Mouse (Mus musculus): ENCODE measurements at regions not wholly inside any gene's neighbourhood (a gene's known extent, or its start where the extent isn't known, plus 50 kb on each side); places are given as distances from the start of the nearest gene placed in this dataset.
A peak's percentile ranks its signal among the peaks of the same experiment; 100 is the strongest.

- Histone ChIP-seq H3K4me3 (replicated peaks; ENCODE audit: low read length) (no peak overlapping the region), H3K4me2 (replicated peaks; ENCODE audit: low read depth, low read length, severe bottlenecking) (no peak overlapping the region), H3K4me1 (ENCODE audit: control insufficient read depth, insufficient read depth, low read length) (no peaks in the 10 kb centered on the region), H3K36me3 (ENCODE audit: control insufficient read depth, insufficient read depth, low read length) (no peaks in the 10 kb centered on the region), H3K27me3 (ENCODE audit: control insufficient read depth, insufficient read depth, low read length) (no peaks in the 10 kb centered on the region), H3K27ac (replicated peaks; ENCODE audit: low read depth, low read length) (no peak overlapping the region), H3K9me3 (ENCODE audit: control insufficient read depth, low read length) (no peaks in the 10 kb centered on the region), H3K9ac (ENCODE audit: low read depth, low read length, severe bottlenecking) (no peak overlapping the region)
- TF ChIP-seq POLR2A (IDR thresholded peaks at IDR 0.05; ENCODE audit: borderline replicate concordance, extremely low read depth, insufficient read depth, insufficient read length): no peak
- 41% methylated on average over 2 of the region's 2 CpGs for WGBS
- no peak for ATAC-seq (ENCODE audit: low FRiP score, low read depth)
- no peak for DNase-seq (ENCODE audit: low spot score)
These were observed 1089.8 kb upstream of the Cited2 start for GRCm38 (mm10) chr10:16633236-16633635.

- no peak overlapping the region for H3K27ac ChIP-seq (replicated peaks; ENCODE audit: low read depth, low read length)
- DNase-seq (ENCODE audit: low spot score) (no peak), ATAC-seq (ENCODE audit: low FRiP score, low read depth) (no peak)
- TF ChIP-seq POLR2A (IDR thresholded peaks at IDR 0.05; ENCODE audit: borderline replicate concordance, extremely low read depth, insufficient read depth, insufficient read length): no peak
- H3K27me3 ChIP-seq (ENCODE audit: control insufficient read depth, insufficient read depth, low read length): no peaks in the 10 kb centered on the region
- H3K4me2 ChIP-seq (replicated peaks; ENCODE audit: low read depth, low read length, severe bottlenecking): no peak overlapping the region
- 80% methylated on average over 2 of the region's 2 CpGs for WGBS
- H3K9ac ChIP-seq (ENCODE audit: low read depth, low read length, severe bottlenecking): no peak overlapping the region
- no peaks in the 10 kb centered on the region for H3K9me3 ChIP-seq (ENCODE audit: control insufficient read depth, low read length)
- H3K4me3 ChIP-seq (replicated peaks; ENCODE audit: low read length): no peak overlapping the region
- no peaks in the 10 kb centered on the region for H3K4me1 ChIP-seq (ENCODE audit: control insufficient read depth, insufficient read depth, low read length)
- no peaks in the 10 kb centered on the region for H3K36me3 ChIP-seq (ENCODE audit: control insufficient read depth, insufficient read depth, low read length)
These were observed 1087.6 kb upstream of the Cited2 start for GRCm38 (mm10) chr10:16635463-16635862.

GRCm38 (mm10) chr10:16637006-16637405 lies 1086.0 kb upstream of the Cited2 start:
- H3K4me3 ChIP-seq (replicated peaks; ENCODE audit: low read length): no peak overlapping the region
- H3K27ac ChIP-seq (replicated peaks; ENCODE audit: low read depth, low read length): no peak overlapping the region
- no peak overlapping the region for H3K4me2 ChIP-seq (replicated peaks; ENCODE audit: low read depth, low read length, severe bottlenecking)
- DNase-seq (ENCODE audit: low spot score) (peak; percentile 12), ATAC-seq (ENCODE audit: low FRiP score, low read depth) (no peak)
- no peak overlapping the region for H3K9ac ChIP-seq (ENCODE audit: low read depth, low read length, severe bottlenecking)
- H3K9me3 ChIP-seq (ENCODE audit: control insufficient read depth, low read length): no peaks in the 10 kb centered on the region
- H3K27me3 ChIP-seq (ENCODE audit: control insufficient read depth, insufficient read depth, low read length): no peaks in the 10 kb centered on the region
- H3K4me1 ChIP-seq (ENCODE audit: control insufficient read depth, insufficient read depth, low read length): no peaks in the 10 kb centered on the region
- TF ChIP-seq POLR2A (IDR thresholded peaks at IDR 0.05; ENCODE audit: borderline replicate concordance, extremely low read depth, insufficient read depth, insufficient read length): no peak
- no peaks in the 10 kb centered on the region for H3K36me3 ChIP-seq (ENCODE audit: control insufficient read depth, insufficient read depth, low read length)

- WGBS: 42% methylated on average over 2 of the region's 2 CpGs
- no peaks in the 10 kb centered on the region for H3K9me3 ChIP-seq (ENCODE audit: control insufficient read depth, low read length)
- no peak for ATAC-seq (ENCODE audit: low FRiP score, low read depth)
These were observed 1084.9 kb upstream of the Cited2 start for GRCm38 (mm10) chr10:16638111-16638510.

GRCm38 (mm10) chr10:16640136-16640535 lies 1082.9 kb upstream of the Cited2 start:
- 10% methylated on average over 4 of the region's 4 CpGs for WGBS
- DNase-seq (ENCODE audit: low spot score) (no peak), ATAC-seq (ENCODE audit: low FRiP score, low read depth) (no peak)
- H3K4me1 ChIP-seq (ENCODE audit: control insufficient read depth, insufficient read depth, low read length): no peaks in the 10 kb centered on the region
- no peaks in the 10 kb centered on the region for H3K9me3 ChIP-seq (ENCODE audit: control insufficient read depth, low read length)
- H3K4me3 ChIP-seq (replicated peaks; ENCODE audit: low read length): no peak overlapping the region
- no peak overlapping the region for H3K4me2 ChIP-seq (replicated peaks; ENCODE audit: low read depth, low read length, severe bottlenecking)
- TF ChIP-seq POLR2A (IDR thresholded peaks at IDR 0.05; ENCODE audit: borderline replicate concordance, extremely low read depth, insufficient read depth, insufficient read length): no peak
- no peaks in the 10 kb centered on the region for H3K36me3 ChIP-seq (ENCODE audit: control insufficient read depth, insufficient read depth, low read length)
- no peak overlapping the region for H3K27ac ChIP-seq (replicated peaks; ENCODE audit: low read depth, low read length)
- no peak overlapping the region for H3K9ac ChIP-seq (ENCODE audit: low read depth, low read length, severe bottlenecking)
- no peaks in the 10 kb centered on the region for H3K27me3 ChIP-seq (ENCODE audit: control insufficient read depth, insufficient read depth, low read length)

More at GRCm38 (mm10) chr10:16638111-16638510, 1084.9 kb upstream of the Cited2 start:
- no peak overlapping the region for H3K9ac ChIP-seq (ENCODE audit: low read depth, low read length, severe bottlenecking)
- H3K27ac ChIP-seq (replicated peaks; ENCODE audit: low read depth, low read length): no peak overlapping the region
- H3K4me1 ChIP-seq (ENCODE audit: control insufficient read depth, insufficient read depth, low read length): no peaks in the 10 kb centered on the region
- DNase-seq (ENCODE audit: low spot score): no peak
- TF ChIP-seq POLR2A (IDR thresholded peaks at IDR 0.05; ENCODE audit: borderline replicate concordance, extremely low read depth, insufficient read depth, insufficient read length): no peak
- no peaks in the 10 kb centered on the region for H3K27me3 ChIP-seq (ENCODE audit: control insufficient read depth, insufficient read depth, low read length)
- no peaks in the 10 kb centered on the region for H3K36me3 ChIP-seq (ENCODE audit: control insufficient read depth, insufficient read depth, low read length)
- H3K4me2 ChIP-seq (replicated peaks; ENCODE audit: low read depth, low read length, severe bottlenecking): no peak overlapping the region
- H3K4me3 ChIP-seq (replicated peaks; ENCODE audit: low read length): no peak overlapping the region

GRCm38 (mm10) chr10:16650120-16650519 lies 1072.9 kb upstream of the Cited2 start:
- ATAC-seq (ENCODE audit: low FRiP score, low read depth): no peak
- no peak overlapping the region for H3K9ac ChIP-seq (ENCODE audit: low read depth, low read length, severe bottlenecking)

More at GRCm38 (mm10) chr10:16650120-16650519, 1072.9 kb upstream of the Cited2 start:
- 53% methylated on average over 1 of the region's 1 CpGs for WGBS
- DNase-seq (ENCODE audit: low spot score): no peak
- H3K4me2 ChIP-seq (replicated peaks; ENCODE audit: low read depth, low read length, severe bottlenecking): no peak overlapping the region
- no peak overlapping the region for H3K4me3 ChIP-seq (replicated peaks; ENCODE audit: low read length)
- no peak for TF ChIP-seq POLR2A (IDR thresholded peaks at IDR 0.05; ENCODE audit: borderline replicate concordance, extremely low read depth, insufficient read depth, insufficient read length)
- no peaks in the 10 kb centered on the region for H3K4me1 ChIP-seq (ENCODE audit: control insufficient read depth, insufficient read depth, low read length)
- no peaks in the 10 kb centered on the region for H3K27me3 ChIP-seq (ENCODE audit: control insufficient read depth, insufficient read depth, low read length)
- H3K27ac ChIP-seq (replicated peaks; ENCODE audit: low read depth, low read length): no peak overlapping the region
- H3K36me3 ChIP-seq (ENCODE audit: control insufficient read depth, insufficient read depth, low read length): no peaks in the 10 kb centered on the region
- H3K9me3 ChIP-seq (ENCODE audit: control insufficient read depth, low read length): no peaks in the 10 kb centered on the region

Data from limb, embryonic 14.5 days (tissue).